Mouse (Mus musculus) ES-Bruce4 (cell line): Measurements from ENCODE around the gene Gm5737.

Source experiments
- CTCF ChIP-seq: IDR thresholded peaks from one replicate; pipeline ENCODE4 v1.8.1; 2011; ENCODE audit warnings: low read depth, low read length
- EP300 ChIP-seq: IDR thresholded peaks from 2 replicates; pipeline ENCODE4 v1.6.1; 2011; ENCODE audit warnings: low read depth, low read length; ENCODE audit not compliant: insufficient read depth
- POLR2A ChIP-seq: IDR thresholded peaks from one replicate; pipeline ENCODE4 v1.8.1; 2011; ENCODE audit warnings: low read length; ENCODE audit not compliant: insufficient read depth

DNA sequence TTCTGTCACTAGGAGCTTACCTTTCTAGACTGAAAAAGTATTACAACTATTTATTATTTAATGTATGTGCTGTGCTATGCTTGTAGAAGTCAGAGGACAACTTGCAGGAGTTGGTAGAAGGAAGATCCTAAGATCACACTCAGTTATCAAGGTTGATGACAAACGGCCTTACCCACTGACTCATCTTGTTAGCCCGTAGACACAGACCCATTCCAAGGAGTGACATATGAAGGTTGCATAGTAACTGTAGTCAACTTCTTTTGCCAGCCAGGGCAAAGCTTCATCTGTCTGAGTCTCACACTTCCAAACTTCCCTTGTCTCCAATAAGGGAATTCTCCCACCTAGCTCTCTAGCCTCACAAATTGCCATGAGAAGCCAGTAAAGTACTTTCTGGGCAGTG, 54.5 kb downstream of the Gm5737 start:
- no peak for TF ChIP-seq POLR2A
- TF ChIP-seq CTCF = no peak
- no peak for TF ChIP-seq EP300
